Mouse (Mus musculus) thymus, adult 2 months (tissue): ENCODE results near the gene Tsen54.

Experiments
- CTCF ChIP-seq: fragments of 200-500 bp; IDR thresholded peaks from 2 replicates; pipeline ENCODE4 v1.5.1; 2012; ENCODE audit warnings: mild to moderate bottlenecking, control low read depth, low read length, moderate library complexity, borderline replicate concordance; ENCODE audit not compliant: control insufficient read depth, poor library complexity, insufficient read depth; ENCODE audit errors: extremely low read depth
- POLR2A ChIP-seq: fragments of 200-500 bp; IDR thresholded peaks from 2 replicates; pipeline ENCODE4 v1.6.1; 2012; ENCODE audit warnings: mild to moderate bottlenecking, low read length, control low read depth, moderate library complexity; ENCODE audit not compliant: control insufficient read depth, poor library complexity, insufficient read depth; ENCODE audit errors: extremely low read depth

GRCm38 (mm10) chr11:115780141-115781070 is 34.1 kb upstream of the Tsen54 start:
- TF ChIP-seq CTCF (no peak), POLR2A (no peak)
